Mouse (Mus musculus): Measurements from ENCODE around the gene Itpripl2. TPM values are rescaled to one million over a fixed set of nuclear protein-coding genes. Genes with fewer than 3 reads are reported as not detected.

Itpripl2 gene
- total RNA-seq, 2 experiments from 2014 or later = 19.1 to 23.7 TPM

GRCm38 (mm10) chr7:118488060-118488664, 3.6 kb downstream of the Itpripl2 start:
- peak in 1 of 2 experiments; percentile 50 for DNase-seq

GRCm38 (mm10) chr7:118486917-118487316, 4.9 kb downstream of the Itpripl2 start:
- DNase-seq = no peak

GRCm38 (mm10) chr7:118483996-118484395, 7.8 kb downstream of the Itpripl2 start:
- no peak for DNase-seq

- no peak for DNase-seq
Measured at GRCm38 (mm10) chr7:118482001-118482400, 9.8 kb downstream of the Itpripl2 start.

DNA sequence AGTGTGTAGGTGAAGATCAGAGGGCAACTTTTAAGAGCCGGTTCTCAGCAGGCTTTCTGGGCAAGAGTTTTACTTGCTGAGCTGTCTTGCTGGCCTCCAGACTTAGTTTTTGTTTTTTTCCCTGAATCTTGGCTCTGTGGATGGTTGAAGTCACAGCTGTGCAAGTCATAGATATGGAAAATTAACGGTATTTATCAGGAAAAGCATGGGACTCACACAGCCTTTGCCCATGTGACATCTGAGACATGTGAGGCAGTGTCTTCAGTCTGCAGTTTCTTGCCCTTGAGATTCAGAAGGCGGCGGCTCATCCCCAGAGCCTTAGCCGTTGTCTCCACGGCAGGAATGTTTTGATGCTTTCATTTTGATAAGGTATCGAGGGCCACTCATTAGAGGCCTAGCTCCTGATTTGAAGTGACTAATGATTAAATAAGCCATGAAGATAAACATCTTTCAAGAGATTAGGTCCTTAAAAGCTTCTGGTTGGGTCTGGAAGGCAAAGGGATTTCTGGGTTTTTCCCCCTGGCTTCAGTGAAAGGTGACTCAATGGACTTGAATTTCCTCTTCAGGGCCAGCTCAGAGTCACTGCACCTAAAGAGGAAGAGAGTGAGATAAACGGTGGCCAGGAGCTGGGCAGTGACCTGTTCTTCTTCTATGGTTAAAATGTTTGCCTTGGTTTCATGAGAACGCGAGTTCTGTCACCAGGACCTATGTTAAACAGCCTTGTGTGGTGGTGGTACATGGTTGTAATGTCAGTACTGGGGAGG, 10.5 kb downstream of the Itpripl2 start:
- peak; percentile 53 to 74 for DNase-seq

DNA sequence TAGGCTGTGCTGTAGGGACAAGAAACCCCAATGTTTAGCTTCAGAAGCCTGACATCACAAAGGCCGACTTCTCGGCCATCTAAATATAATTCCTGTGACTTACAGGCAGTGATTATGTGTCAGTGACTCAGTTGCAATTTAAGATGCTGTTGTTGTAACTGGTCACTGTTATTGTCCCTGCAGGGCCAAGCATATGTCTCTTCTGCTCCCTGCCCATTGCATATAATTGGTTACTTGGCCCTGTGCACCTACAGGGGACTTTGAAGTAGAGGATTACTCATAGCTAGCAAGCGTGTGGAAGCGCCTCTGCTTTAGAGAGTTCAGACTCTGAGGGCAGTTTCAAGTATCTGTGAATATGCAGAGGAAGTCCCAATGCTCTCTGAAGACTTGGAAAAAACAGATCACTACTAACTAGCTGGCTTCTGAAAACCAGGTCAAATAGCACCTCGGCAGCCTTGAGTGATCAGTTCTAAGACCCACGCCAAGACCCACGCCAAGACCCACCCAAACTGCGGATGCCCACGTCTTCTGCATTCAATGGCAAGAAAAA, 11.5 kb downstream of the Itpripl2 start:
- no peak for DNase-seq

DNA sequence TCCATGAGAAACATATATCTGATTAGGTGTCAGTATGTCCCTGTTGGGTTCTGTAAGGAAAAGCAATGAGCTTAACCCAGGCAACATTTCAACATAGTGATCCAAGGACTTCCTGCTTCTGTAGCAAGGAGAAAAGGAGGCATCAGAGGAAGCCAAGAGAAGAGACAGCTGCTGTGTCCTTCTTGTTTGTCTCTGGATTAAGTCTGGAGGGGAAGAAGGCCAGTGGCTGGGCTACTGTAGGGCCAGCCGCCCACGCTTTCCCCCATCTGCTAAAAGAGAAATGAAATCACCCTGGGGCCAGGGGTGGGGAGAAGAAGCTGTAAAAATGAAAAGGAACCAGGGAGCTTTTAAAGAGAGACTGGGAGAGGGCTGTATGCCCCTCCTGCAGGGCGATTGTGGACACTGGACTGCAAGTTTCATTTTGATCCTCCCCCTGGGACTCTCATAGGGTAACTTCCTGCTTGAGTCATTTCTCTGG, 12.9 kb downstream of the Itpripl2 start:
- peak; percentile 85 to 91 for DNase-seq

GRCm38 (mm10) chr7:118476428-118476827, 15.3 kb downstream of the Itpripl2 start:
- no peak for DNase-seq

DNA sequence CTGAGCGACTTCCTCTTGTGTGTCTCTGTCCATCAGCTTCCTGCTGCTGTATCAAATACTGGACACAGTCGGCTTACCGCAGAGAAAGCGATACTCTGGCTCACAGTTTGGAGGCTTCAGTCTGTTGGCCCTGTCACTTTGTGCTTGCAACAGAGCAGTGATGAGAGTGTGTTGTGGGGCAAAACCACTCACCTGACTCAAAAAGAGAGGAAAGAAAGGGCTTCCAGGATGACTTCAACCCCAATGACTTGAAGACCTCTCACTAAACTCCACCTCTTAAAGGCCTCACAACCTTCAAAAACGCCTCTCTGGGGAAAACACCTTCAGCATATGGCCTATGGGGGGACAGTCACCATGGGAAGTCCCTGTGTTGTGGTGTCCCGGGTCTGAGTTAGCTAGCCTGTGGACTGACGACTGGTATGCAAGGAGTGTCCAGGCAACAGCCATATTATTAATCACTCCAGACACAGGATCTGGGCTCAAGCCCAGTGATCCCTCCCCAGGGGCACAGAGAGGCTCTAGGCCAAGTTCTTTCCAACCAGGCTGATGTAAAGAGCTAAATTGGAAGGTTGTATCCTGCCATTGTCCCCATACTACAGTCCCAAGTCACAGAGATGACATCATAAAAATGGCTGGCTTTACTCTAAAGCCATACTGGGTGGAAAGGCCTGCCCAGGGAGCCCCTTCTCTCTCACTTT, 16.6 kb downstream of the Itpripl2 start:
- DNase-seq = peak; percentile 67 to 69

DNA sequence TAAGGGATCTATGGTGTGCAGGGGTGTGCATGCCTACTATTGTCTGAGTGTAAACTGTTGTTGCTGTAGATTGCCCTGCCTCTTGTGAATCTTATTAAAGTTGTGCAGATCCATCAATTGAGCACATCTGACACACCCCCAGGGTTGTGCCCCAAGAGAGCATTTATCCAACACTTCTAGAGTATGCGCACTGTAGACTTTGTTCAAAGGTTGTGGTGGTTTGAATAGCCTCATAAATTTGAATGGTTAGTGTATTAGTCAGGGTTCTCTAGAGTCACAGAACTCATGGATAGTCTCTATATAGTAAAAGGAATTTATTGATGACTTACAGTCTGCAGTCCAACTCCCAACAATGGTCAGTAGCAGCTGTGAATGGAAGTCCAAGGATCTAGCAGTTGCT, 18.9 kb downstream of the Itpripl2 start:
- no peak for DNase-seq

- DNase-seq = peak in 1 of 2 experiments; percentile 64
Measured at GRCm38 (mm10) chr7:118468060-118468459, 23.7 kb downstream of the Itpripl2 start.

GRCm38 (mm10) chr7:118464432-118464831, 27.3 kb downstream of the Itpripl2 start:
- peak in 1 of 2 experiments; percentile 27 for DNase-seq

DNA sequence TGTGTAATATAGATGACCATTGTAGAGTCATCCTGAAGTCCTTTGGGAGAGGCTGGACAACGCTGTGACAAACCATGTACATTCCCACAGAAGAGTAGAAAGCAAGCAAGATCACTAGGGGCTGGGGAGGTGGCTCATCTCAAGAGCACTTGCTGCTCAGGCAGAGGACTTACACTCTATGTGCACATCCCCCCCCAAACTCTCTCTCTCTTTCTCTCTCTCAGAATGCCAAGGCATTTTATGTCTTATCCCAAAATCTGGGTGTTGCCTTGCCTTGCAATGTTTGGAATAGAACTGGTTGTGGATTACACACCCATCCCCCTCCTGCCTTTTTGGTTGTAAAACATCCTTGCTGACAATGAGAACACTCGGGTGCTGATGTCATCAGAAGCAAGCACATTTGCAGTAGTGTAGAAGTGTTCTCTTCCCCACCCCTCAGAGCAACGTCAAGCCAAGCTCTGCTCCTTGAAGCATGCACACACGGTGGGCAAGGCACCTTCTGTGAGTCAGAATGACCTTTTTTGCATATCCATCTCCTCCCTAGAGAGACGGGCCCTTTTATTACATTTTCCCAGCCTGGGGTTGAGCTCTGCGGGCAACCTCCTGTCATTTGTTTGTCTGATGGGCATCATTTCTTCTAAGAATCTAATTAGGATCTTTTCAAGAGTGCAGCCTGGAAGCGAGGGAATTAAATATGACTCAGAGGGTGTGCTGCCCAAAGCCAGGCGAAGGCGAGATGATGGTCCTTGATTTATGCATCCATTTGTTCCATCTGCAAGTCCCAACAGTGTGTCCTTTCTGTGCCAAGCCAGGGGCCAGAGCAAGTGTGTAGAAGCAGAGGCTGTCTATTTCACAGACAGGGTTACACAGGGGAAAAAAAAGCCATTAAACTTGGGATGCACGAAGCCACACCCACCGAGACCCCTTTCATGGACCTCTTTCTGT, 28.7 kb downstream of the Itpripl2 start:
- no peak for DNase-seq

- DNase-seq = no peak
Measured at GRCm38 (mm10) chr7:118461400-118462136, 30.2 kb downstream of the Itpripl2 start.

DNA sequence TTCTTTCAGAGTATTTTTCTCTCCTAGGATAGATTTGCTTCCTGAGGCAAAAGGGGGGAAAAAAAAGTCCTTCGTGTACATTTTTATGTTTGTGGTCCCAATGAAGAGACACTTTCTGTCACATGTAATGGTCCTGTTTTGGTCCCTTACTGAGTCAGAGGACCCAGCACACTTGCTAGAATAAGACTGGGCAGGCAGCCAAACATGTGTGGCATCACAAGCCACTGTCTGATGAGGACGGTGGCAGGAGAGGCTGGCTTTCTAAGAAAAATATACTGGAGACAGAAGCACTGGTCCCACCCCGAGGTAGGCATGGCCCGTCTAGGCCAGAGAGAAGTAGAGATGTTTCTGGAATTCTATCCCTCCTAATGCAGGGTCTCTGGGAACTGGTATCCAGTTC, 38.1 kb downstream of the Itpripl2 start:
- no peak for DNase-seq

DNA sequence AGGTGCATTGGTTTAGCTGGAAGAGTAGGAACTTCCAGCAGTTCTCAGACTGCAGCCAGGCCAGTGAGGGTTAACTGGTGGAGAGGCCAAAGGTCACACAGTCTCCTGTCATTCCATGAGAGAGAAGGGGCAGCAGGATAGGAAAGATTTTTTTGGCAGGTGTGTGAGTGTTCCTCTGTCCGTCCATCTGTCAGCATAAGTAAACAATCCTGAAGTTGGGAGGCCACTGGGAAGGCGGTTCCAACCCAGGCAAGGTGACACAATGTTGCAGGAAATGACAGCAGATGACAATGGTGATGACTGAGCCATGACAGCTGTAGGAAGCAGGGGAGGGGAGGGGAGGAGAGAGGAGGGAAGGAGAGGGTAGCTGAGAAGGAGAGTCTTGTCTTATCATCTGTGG, 38.8 kb downstream of the Itpripl2 start:
- DNase-seq = no peak

- peak; percentile 80 to 82 for DNase-seq
Measured at GRCm38 (mm10) chr7:118448134-118448967, 43.4 kb downstream of the Itpripl2 start, which contains the start of gene Syt17. Gene Syt17 (minus strand): TSS chr7:118448222.

DNA sequence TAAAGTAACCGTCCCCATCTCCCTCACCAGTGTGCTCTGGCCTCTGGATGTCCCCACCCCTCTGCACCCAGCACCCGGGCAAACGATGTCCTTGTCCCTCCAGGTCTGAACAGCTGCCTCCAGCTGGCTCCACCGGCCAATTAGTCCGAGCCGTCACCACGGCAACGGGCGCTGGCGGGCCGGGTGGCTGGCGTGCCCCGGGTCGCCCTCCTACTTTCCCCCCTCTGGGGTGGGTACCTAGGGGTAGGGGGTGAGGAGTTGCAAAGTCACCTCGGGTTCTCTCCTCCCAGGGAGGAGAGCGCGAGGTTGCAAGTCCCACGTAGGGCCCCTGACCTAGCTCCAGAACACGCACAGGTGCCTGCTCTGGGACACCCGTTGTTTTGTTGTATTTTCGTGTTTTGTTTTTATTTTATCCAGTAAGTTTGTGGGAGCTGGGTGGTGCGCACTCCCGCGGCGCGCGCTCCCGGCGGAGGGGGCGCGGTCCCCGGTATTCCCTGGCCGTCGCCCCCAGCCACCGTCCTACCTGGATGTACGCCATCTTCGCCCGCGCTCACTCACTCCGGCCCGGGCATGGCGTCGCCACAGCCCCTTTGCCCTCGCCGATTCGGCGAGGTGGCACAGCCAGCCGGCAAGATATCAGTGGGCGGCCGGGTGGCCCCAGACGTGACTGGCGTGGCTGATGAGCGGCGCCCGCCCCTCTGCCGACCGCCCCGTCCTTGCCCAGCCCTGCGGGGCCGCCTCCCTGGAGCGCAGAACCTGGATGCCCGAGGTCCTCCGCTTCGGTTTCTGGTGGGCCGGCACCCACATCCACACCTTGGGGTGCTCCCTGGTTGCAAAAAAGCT, 44.3 kb downstream of the Itpripl2 start:
- DNase-seq = peak; percentile 70 to 73

Data from heart, adult 18-20 months (tissue).